Mouse (Mus musculus) kidney, embryonic 16.5 days (tissue): ENCODE measurements around the gene Slc22a13. TPM values are rescaled to one million over a fixed set of nuclear protein-coding genes. Genes with fewer than 3 reads are reported as not detected.
A peak's percentile ranks its signal among the peaks of the same experiment; 100 is the strongest.
"Not testable (repeated sequence)": the region's sequence is repeated elsewhere in the genome, so short reads cannot be mapped to it uniquely, and the experiment has no call there.

Source experiments
- ATAC-seq: fragments of 200-750 bp; cut with Nextera tagmentation; 2 replicates; pipeline ENCODE4 v1.8.0; 2017; ENCODE audit warnings: moderate TSS enrichment; ENCODE audit not compliant: low FRiP score, low TSS enrichment
- H3K27ac ChIP-seq: fragments of 300-500 bp; sonication (generic); 2 replicates; pipeline ENCODE4 v1.5.1; 2014; ENCODE audit warnings: low read length
- H3K27me3 ChIP-seq: fragments of 300-500 bp; sonication (generic); 2 replicates; pipeline ENCODE4 v1.6.1; 2014; ENCODE audit warnings: low read length, control low read depth, mixed read lengths; ENCODE audit not compliant: insufficient read depth
- H3K36me3 ChIP-seq: fragments of 300-500 bp; sonication (generic); 2 replicates; pipeline ENCODE4 v1.6.1; 2014; ENCODE audit warnings: low read length, control low read depth, mixed read lengths; ENCODE audit not compliant: insufficient read depth
- H3K4me1 ChIP-seq: fragments of 300-500 bp; sonication (generic); 2 replicates; pipeline ENCODE4 v1.6.1; 2014; ENCODE audit warnings: low read length, control low read depth, mixed read lengths; ENCODE audit not compliant: insufficient read depth
- H3K4me2 ChIP-seq: fragments of 300-500 bp; sonication (generic); replicated peaks from 2 replicates; pipeline ENCODE4 v1.6.1; 2014; ENCODE audit warnings: low read depth, low read length
- H3K4me3 ChIP-seq: fragments of 300-500 bp; sonication (generic); 2 replicates; pipeline ENCODE4 v1.5.1; 2014; ENCODE audit warnings: mild to moderate bottlenecking, low read length
- H3K9ac ChIP-seq: fragments of 300-500 bp; sonication (generic); replicated peaks from 2 replicates; pipeline ENCODE4 v1.6.1; 2014; ENCODE audit warnings: low read length
- H3K9me3 ChIP-seq: fragments of 300-500 bp; sonication (generic); 2 replicates; pipeline ENCODE4 v1.6.1; 2016; ENCODE audit warnings: low read length, control low read depth
- WGBS: fragments of 180-500 bp; shearing (Covaris S2); extraction: QIAGEN DNeasy Blood & Tissue Kit; methylation state at CpG from one replicate; pipeline ENCODE4 v1.1.7; 2014; 5-methylcytosine and 5-hydroxymethylcytosine counted together
- polyA plus RNA-seq: library from polyadenylated mRNA; unstranded; fragments of >200 nt; fragmentation: Nextera tagmentation; extraction: Ambion mirVana; gene quantifications from 2 replicates; pipeline ENCODE4 v1.2.1, GENCODE M21; 2015

Gene Slc22a13
- polyA plus RNA-seq, 1 experiment from 2014 or later = 22.9 TPM

DNA sequence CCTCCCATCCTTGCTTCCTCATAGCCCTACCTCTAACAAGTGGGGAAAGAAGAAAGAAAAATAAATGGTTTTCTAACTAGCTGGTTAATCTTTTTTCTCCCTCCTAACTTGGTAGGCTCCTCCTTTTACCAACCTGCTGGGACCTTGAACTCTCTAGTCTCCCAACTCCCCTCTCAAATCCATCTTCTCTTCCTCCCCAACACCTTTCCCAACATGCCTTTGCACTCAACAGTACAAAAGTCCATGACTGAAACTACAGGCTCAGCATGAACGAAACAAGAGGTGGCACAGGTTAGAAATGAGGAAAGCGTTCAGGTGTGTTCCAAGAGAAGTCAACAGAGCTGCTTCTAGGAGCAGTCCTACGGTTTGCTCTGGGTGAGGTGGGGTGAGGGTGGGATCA is 30.4 kb upstream of the Slc22a13 start:
- H3K4me1 ChIP-seq = no peaks in the 10 kb centered on the region
- no peaks in the 10 kb centered on the region for H3K27me3 ChIP-seq
- no peak overlapping the region for H3K27ac ChIP-seq
- no peak overlapping the region for H3K9ac ChIP-seq
- ATAC-seq = peak; percentile 39; the same call in 1 of the 2 replicates
- no peaks in the 10 kb centered on the region for H3K9me3 ChIP-seq
- H3K4me3 ChIP-seq = no peak overlapping the region
- WGBS = 95% methylated on average over 3 of the region's 3 CpGs
- no peak overlapping the region for H3K4me2 ChIP-seq
- peaks cover 13% of the 10 kb centered on the region; the same call in 1 of the 2 replicates for H3K36me3 ChIP-seq

DNA sequence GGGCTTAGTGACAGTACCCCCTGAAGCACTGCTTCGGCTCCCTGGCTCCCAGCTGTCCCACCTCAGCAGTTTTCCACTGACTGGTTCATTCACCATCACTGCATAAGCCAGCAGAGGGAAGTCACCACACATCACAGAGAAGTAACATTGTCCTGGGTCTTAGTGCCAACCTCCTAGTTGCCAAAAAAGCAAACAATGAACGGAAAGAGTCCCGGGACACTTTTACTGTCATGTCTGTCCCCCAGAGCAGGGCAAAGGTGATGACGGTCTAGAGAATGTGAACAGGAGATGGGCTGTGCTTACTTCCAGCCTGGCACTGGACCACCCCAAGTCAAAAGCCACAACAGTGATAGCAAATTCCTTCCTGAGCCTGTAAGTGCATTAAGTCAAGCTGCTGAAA is 29.9 kb upstream of the Slc22a13 start:
- H3K27me3 ChIP-seq = no peaks in the 10 kb centered on the region
- no peaks in the 10 kb centered on the region for H3K9me3 ChIP-seq
- H3K27ac ChIP-seq = no peak overlapping the region
- H3K9ac ChIP-seq = no peak overlapping the region
- H3K4me1 ChIP-seq = no peaks in the 10 kb centered on the region
- WGBS = 85% methylated on average over 4 of the region's 4 CpGs
- peaks cover 10% of the 10 kb centered on the region; the same call in 1 of the 2 replicates for H3K36me3 ChIP-seq
- H3K4me3 ChIP-seq = no peak overlapping the region
- no peak for ATAC-seq
- no peak overlapping the region for H3K4me2 ChIP-seq

DNA sequence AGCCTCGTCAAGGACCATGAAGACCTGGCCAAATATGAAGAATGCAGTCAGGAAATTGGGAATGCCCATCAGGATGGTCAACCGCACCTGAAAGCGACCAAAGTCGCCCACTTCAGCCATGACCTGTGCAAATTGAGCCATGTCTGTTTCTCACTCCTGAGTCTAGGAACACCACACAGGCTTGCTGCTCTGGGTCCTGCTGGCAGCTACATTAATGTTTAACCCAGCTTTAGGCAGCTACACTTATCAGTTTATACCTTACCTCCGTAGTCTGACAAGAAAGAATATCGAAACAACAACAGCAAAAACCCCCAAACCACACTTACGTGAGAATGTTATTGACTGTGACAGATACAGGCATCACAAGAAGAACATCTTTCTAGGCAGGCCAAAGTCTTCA is 22.7 kb upstream of the Slc22a13 start:
- H3K27ac ChIP-seq = no peak overlapping the region
- ATAC-seq = no peak
- H3K36me3 ChIP-seq = no peaks in the 10 kb centered on the region
- no peak overlapping the region for H3K4me2 ChIP-seq
- 79% methylated on average over 7 of the region's 7 CpGs for WGBS
- H3K9ac ChIP-seq = no peak overlapping the region
- H3K4me1 ChIP-seq = 0 out of 2 replicates have a peak, but pooled peaks cover 5% of the 10 kb centered on the region
- no peaks in the 10 kb centered on the region for H3K9me3 ChIP-seq
- H3K27me3 ChIP-seq = no peaks in the 10 kb centered on the region
- H3K4me3 ChIP-seq = no peak overlapping the region

DNA sequence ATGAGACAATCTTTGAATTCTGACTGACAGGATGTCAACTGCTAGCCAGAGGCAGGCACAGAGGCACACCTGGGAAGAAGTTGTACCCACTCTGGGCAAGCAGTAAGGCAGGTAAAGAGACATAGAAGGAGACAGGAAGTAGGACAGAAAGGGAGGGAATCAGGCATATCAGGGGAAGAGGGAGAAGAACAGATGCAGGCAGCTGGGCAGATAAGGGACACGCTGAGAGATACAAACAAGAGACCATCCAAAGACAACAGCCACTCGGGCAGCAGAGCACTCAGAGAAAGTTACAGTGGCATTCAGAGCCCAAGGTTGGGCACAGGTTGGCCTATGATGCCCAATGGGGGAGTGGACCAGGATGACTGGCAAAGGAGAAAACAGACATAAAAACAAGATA is 21.9 kb upstream of the Slc22a13 start:
- no peaks in the 10 kb centered on the region for H3K9me3 ChIP-seq
- no peak overlapping the region for H3K9ac ChIP-seq
- H3K4me3 ChIP-seq = no peak overlapping the region
- H3K36me3 ChIP-seq = peaks cover under 1% of the 10 kb centered on the region; the same call in 1 of the 2 replicates
- WGBS = 73% methylated on average over 2 of the region's 2 CpGs
- 0 out of 2 replicates have a peak, but pooled peaks cover 5% of the 10 kb centered on the region for H3K4me1 ChIP-seq
- H3K27me3 ChIP-seq = no peaks in the 10 kb centered on the region
- H3K4me2 ChIP-seq = no peak overlapping the region
- H3K27ac ChIP-seq = no peak overlapping the region
- ATAC-seq = no peak

DNA sequence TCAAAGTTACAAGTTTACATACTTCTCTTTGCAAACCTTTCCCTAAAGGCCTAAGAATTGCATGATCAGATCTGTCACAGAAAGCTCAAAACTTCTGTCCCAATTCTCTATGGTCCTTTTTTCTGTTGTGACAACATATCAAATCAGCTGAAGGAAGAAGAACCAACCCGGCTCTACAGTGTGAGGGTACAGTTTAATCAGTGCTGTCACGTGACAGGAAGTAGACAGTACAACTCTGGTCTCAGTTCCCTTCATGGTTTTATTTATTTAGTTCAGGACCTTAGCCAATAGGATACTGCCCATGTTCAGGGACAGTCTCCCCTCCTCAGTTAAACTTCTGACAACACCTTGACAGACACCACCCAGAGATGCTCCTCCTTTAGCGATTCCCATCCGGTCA is 11.4 kb upstream of the Slc22a13 start:
- 86% methylated on average over 4 of the region's 4 CpGs for WGBS
- no peak for ATAC-seq
- no peaks in the 10 kb centered on the region for H3K27me3 ChIP-seq
- peaks cover 15% of the 10 kb centered on the region for H3K36me3 ChIP-seq
- 0 out of 2 replicates have a peak overlapping the region, but pooled peaks have one; percentile 18 for H3K27ac ChIP-seq
- H3K9me3 ChIP-seq = peaks cover 4% of the 10 kb centered on the region; the same call in 1 of the 2 replicates
- H3K4me2 ChIP-seq = no peak overlapping the region
- no peak overlapping the region for H3K4me3 ChIP-seq
- no peaks in the 10 kb centered on the region for H3K4me1 ChIP-seq
- no peak overlapping the region for H3K9ac ChIP-seq

DNA sequence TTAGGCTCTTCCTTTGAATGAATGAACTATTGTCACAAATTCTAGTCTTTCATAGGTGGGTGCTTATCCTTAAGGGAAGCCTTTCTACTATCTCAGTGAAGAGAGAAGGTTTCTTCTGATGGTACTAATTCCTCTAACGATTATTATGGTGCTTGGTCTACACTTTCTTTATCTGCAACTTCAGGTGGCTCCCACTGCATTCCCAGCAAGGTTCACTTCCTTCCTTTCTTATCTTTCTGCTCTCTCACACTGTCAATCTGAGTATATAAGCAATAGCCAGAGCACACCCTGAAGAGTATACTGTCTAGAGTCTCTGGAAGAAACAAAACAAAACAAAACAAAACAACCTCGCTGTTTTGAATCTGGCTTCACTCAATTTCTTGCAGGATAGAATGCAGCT is 10.8 kb upstream of the Slc22a13 start:
- Histone ChIP-seq H3K27ac (no peak overlapping the region), H3K4me2 (no peak overlapping the region), H3K4me3 (no peak overlapping the region), H3K9me3 (peaks cover 4% of the 10 kb centered on the region; the same call in 1 of the 2 replicates), H3K27me3 (no peaks in the 10 kb centered on the region), H3K9ac (no peak overlapping the region), H3K36me3 (peaks cover 15% of the 10 kb centered on the region), H3K4me1 (no peaks in the 10 kb centered on the region)
- no peak for ATAC-seq
- 66% methylated on average over 2 of the region's 2 CpGs for WGBS

DNA sequence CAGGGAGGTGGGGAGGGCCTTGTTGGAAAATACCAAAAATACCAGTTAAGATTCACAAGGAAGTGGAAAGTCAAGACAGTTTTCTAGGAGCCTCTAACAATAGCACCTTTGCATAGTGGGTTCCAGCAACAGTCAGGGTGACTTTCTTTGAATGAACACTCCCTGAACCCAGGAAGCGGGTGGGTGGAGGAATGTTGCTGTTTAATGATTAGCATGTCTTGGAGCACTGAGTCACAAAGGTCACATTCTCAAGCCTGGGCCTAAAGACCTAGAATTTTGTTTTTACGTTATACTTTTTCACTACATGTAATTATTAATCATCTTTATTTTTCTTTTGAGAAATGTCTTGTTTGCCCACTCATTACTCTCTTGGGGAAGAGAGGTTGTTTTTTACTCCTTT is 6.4 kb upstream of the Slc22a13 start:
- not testable (repeated sequence) for H3K9ac ChIP-seq, H3K4me1 ChIP-seq, H3K4me3 ChIP-seq, H3K36me3 ChIP-seq, H3K4me2 ChIP-seq, H3K27me3 ChIP-seq, ATAC-seq, H3K9me3 ChIP-seq
- WGBS = 66% methylated on average over 2 of the region's 2 CpGs
- H3K27ac ChIP-seq = peak overlapping the region; percentile 29; the same call in 1 of the 2 replicates

DNA sequence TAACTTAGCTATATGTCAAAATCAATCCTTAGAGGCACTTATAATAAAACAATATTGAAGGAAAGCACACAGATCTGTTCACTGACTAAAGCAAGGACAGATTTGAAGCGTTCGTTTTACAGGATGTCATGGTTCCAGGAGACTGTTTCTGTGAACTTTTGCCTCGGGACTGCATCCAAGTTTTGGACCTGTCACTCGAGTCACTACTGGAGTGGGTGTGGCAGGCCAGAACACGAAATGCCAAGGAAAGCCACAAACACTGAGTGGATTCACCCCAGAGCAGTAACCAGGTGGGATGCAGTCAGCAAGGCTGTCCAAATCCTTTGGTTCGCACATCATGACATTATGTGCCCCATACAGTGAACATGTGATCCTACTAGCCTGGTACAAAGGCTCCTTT is 5.7 kb upstream of the Slc22a13 start:
- Histone ChIP-seq H3K4me3 (no peak overlapping the region), H3K9me3 (0 out of 2 replicates have a peak, but pooled peaks cover 2% of the 10 kb centered on the region), H3K9ac (no peak overlapping the region), H3K27me3 (no peaks in the 10 kb centered on the region), H3K4me1 (no peaks in the 10 kb centered on the region), H3K27ac (no peak overlapping the region), H3K36me3 (0 out of 2 replicates have a peak, but pooled peaks cover 3% of the 10 kb centered on the region), H3K4me2 (no peak overlapping the region)
- no peak for ATAC-seq
- 83% methylated on average over 6 of the region's 6 CpGs for WGBS

DNA sequence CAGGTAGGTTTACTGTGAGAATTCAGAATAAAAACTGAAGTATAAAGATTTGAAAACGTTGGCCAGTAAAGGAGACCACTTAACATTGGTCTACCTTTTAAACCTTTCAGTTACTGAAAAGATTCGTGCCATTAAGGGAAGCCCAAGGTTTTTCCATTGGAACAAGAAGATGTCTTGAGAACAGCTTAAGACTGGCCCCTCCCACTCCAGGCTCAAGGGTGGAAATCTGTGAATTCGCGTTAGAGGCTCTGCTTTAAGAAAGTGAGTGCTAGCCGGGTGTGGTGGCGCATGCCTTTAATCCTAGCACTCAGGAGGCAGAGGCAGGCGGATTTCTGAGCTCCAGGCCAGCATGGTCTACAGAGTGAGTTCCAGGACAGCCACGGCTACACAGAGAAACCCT is 4.1 kb upstream of the Slc22a13 start:
- Histone ChIP-seq H3K27ac (no peak overlapping the region), H3K36me3 (0 out of 2 replicates have a peak, but pooled peaks cover 3% of the 10 kb centered on the region), H3K4me3 (no peak overlapping the region), H3K4me1 (no peaks in the 10 kb centered on the region), H3K4me2 (no peak overlapping the region), H3K9ac (no peak overlapping the region), H3K27me3 (no peaks in the 10 kb centered on the region), H3K9me3 (0 out of 2 replicates have a peak, but pooled peaks cover 2% of the 10 kb centered on the region)
- 78% methylated on average over 8 of the region's 8 CpGs for WGBS
- no peak for ATAC-seq

DNA sequence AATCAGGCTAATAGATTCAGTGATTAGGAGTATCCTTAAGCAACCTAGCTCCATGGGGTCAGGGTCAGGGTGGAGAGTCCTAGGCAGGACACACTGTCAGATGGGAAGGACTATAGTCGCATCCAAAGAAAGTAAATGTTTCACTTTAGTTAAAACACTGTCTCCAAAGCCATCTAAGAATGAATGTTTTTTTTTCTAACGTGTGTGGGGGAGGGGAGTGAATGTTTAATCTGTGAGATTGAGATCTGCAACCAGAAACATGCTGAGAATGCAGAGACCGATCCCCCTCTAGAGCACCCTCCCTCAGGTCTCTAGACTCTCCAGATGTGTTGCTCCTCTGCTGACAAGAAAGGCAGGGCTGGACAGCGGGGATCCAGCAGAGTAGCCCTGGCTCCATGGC is 1.8 kb downstream of the Slc22a13 start:
- peak; percentile 85 for ATAC-seq
- peak overlapping the region; percentile 63; the same call in 1 of the 2 replicates for H3K27ac ChIP-seq

More for the DNA sequence above, 1.8 kb downstream of the Slc22a13 start:
- WGBS = 47% methylated on average over 4 of the region's 4 CpGs
- Histone ChIP-seq H3K9me3 (peaks cover 9% of the 10 kb centered on the region), H3K36me3 (no peaks in the 10 kb centered on the region), H3K4me1 (0 out of 2 replicates have a peak, but pooled peaks cover 6% of the 10 kb centered on the region), H3K4me2 (no peak overlapping the region), H3K9ac (no peak overlapping the region), H3K4me3 (no peak overlapping the region), H3K27me3 (no peaks in the 10 kb centered on the region)
